Mouse (Mus musculus) forebrain, embryonic 12.5 days (tissue): ENCODE results near the gene Slc46a3. TPM values are rescaled to one million over a fixed set of nuclear protein-coding genes. Genes with fewer than 3 reads are reported as not detected.
A peak's percentile ranks its signal among the peaks of the same experiment; 100 is the strongest.
"Not testable (repeated sequence)": the region's sequence is repeated elsewhere in the genome, so short reads cannot be mapped to it uniquely, and the experiment has no call there.

Source experiments
- ATAC-seq: fragments of 200-750 bp; cut with Nextera tagmentation; 2 replicates; pipeline ENCODE4 v1.8.0; 2017; ENCODE audit warnings: moderate TSS enrichment; ENCODE audit not compliant: low FRiP score
- H3K27ac ChIP-seq: fragments of 300-500 bp; sonication (generic); 2 replicates; pipeline ENCODE4 v1.5.1; 2016; ENCODE audit warnings: mild to moderate bottlenecking
- H3K27me3 ChIP-seq: fragments of 300-500 bp; sonication (generic); 2 replicates; pipeline ENCODE4 v1.6.1; 2016; ENCODE audit warnings: mild to moderate bottlenecking
- H3K36me3 ChIP-seq: fragments of 300-500 bp; sonication (generic); replicated peaks from 2 replicates; pipeline ENCODE4 v1.6.1; 2016; ENCODE audit warnings: mild to moderate bottlenecking
- H3K4me1 ChIP-seq: fragments of 300-500 bp; sonication (generic); 2 replicates; pipeline ENCODE4 v1.6.1; 2016
- H3K4me2 ChIP-seq: fragments of 300-500 bp; sonication (generic); 2 replicates; pipeline ENCODE4 v1.6.1; 2016; ENCODE audit warnings: mild to moderate bottlenecking, moderate library complexity
- H3K4me3 ChIP-seq: fragments of 300-500 bp; sonication (generic); replicated peaks from 2 replicates; pipeline ENCODE4 v1.5.1; 2016; ENCODE audit warnings: mild to moderate bottlenecking
- H3K9ac ChIP-seq: fragments of 300-500 bp; sonication (generic); 2 replicates; pipeline ENCODE4 v1.6.1; 2016; ENCODE audit warnings: mild to moderate bottlenecking
- H3K9me3 ChIP-seq: fragments of 300-500 bp; sonication (generic); 2 replicates; pipeline ENCODE4 v1.6.1; 2016
- WGBS: fragments of 180-500 bp; shearing (Covaris S2); methylation state at CpG from one replicate; pipeline ENCODE4 v1.1.7; 2016; 5-methylcytosine and 5-hydroxymethylcytosine counted together
- polyA plus RNA-seq: library from polyadenylated mRNA; unstranded; fragments of >200 nt; fragmentation: Nextera tagmentation; extraction: Ambion mirVana; gene quantifications from 2 replicates; pipeline ENCODE4 v1.2.1, GENCODE M21; 2016

The Slc46a3 gene
- polyA plus RNA-seq, 1 experiment from 2014 or later = 4.2 TPM

GRCm38 (mm10) chr5:147910807-147911509, 16.3 kb upstream of the Slc46a3 start:
- Histone ChIP-seq H3K9ac (no peak overlapping the region), H3K4me1 (no peaks in the 10 kb centered on the region), H3K9me3 (0 out of 2 replicates have a peak, but pooled peaks cover 2% of the 10 kb centered on the region), H3K27ac (no peak overlapping the region), H3K4me2 (no peak overlapping the region), H3K4me3 (no peak overlapping the region), H3K36me3 (no peaks in the 10 kb centered on the region), H3K27me3 (no peaks in the 10 kb centered on the region)
- ATAC-seq = no peak
- WGBS = 93% methylated on average over 12 of the region's 12 CpGs

GRCm38 (mm10) chr5:147907851-147908250, 13.2 kb upstream of the Slc46a3 start:
- no peak overlapping the region for H3K9ac ChIP-seq
- H3K27me3 ChIP-seq = no peaks in the 10 kb centered on the region
- no peaks in the 10 kb centered on the region for H3K4me1 ChIP-seq
- H3K27ac ChIP-seq = no peak overlapping the region
- ATAC-seq = no peak
- WGBS = 91% methylated on average over 8 of the region's 8 CpGs
- 0 out of 2 replicates have a peak, but pooled peaks cover 2% of the 10 kb centered on the region for H3K9me3 ChIP-seq
- H3K4me3 ChIP-seq = no peak overlapping the region
- H3K36me3 ChIP-seq = no peaks in the 10 kb centered on the region
- no peak overlapping the region for H3K4me2 ChIP-seq

GRCm38 (mm10) chr5:147907144-147907543, 12.5 kb upstream of the Slc46a3 start:
- 0 out of 2 replicates have a peak, but pooled peaks cover 2% of the 10 kb centered on the region for H3K9me3 ChIP-seq
- no peak overlapping the region for H3K27ac ChIP-seq
- no peaks in the 10 kb centered on the region for H3K27me3 ChIP-seq
- H3K4me1 ChIP-seq = no peaks in the 10 kb centered on the region
- H3K36me3 ChIP-seq = no peaks in the 10 kb centered on the region
- H3K4me2 ChIP-seq = no peak overlapping the region
- WGBS = 52% methylated on average over 10 of the region's 11 CpGs
- ATAC-seq = no peak
- H3K9ac ChIP-seq = no peak overlapping the region
- no peak overlapping the region for H3K4me3 ChIP-seq

GRCm38 (mm10) chr5:147903166-147903565, 8.6 kb upstream of the Slc46a3 start:
- H3K9me3 ChIP-seq = no peaks in the 10 kb centered on the region
- no peak overlapping the region for H3K4me3 ChIP-seq
- no peak overlapping the region for H3K9ac ChIP-seq
- H3K36me3 ChIP-seq = no peaks in the 10 kb centered on the region
- no peaks in the 10 kb centered on the region for H3K27me3 ChIP-seq
- no peaks in the 10 kb centered on the region for H3K4me1 ChIP-seq
- ATAC-seq = no peak
- no peak overlapping the region for H3K4me2 ChIP-seq
- no peak overlapping the region for H3K27ac ChIP-seq
- 82% methylated on average over 9 of the region's 9 CpGs for WGBS

DNA sequence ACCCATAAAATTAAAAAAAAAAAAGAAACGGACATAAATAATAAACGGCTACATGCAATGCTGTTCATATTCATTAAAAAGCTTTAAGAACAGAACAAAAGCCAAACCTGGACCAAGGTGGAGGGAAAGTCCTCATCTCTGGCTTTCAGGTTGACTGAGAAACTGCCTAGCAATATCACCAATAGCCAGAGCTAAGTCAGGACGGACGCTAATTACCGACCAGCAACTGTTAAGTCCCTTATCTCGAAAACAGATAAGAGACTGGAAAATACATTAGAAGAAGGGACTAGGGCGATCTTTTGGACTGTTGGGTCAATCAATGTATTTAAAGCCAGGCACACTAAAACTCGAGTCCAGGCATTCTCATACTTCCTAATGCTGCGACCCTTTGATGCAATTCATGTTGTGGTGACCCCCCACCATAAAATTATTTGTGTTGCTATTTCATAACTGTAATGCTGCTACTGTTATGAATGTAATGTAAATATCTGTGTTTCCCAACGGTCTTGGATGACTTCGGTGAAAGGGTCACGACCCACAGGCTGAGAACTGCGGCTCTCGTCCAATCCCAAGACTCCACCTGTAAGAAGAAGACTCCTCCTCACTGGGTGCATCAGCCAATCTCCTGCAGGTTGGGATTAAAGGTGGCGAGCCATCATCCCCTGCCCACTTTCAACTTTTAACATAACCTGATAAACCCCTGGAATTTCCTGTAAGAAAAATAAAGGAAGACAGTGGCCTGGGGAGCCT, 7.6 kb upstream of the Slc46a3 start:
- no peak overlapping the region for H3K27ac ChIP-seq
- no peaks in the 10 kb centered on the region for H3K27me3 ChIP-seq
- no peak overlapping the region for H3K4me2 ChIP-seq
- H3K4me3 ChIP-seq = no peak overlapping the region
- H3K4me1 ChIP-seq = no peaks in the 10 kb centered on the region
- WGBS = 92% methylated on average over 15 of the region's 15 CpGs
- no peak for ATAC-seq
- no peaks in the 10 kb centered on the region for H3K9me3 ChIP-seq
- H3K36me3 ChIP-seq = no peaks in the 10 kb centered on the region
- H3K9ac ChIP-seq = no peak overlapping the region

DNA sequence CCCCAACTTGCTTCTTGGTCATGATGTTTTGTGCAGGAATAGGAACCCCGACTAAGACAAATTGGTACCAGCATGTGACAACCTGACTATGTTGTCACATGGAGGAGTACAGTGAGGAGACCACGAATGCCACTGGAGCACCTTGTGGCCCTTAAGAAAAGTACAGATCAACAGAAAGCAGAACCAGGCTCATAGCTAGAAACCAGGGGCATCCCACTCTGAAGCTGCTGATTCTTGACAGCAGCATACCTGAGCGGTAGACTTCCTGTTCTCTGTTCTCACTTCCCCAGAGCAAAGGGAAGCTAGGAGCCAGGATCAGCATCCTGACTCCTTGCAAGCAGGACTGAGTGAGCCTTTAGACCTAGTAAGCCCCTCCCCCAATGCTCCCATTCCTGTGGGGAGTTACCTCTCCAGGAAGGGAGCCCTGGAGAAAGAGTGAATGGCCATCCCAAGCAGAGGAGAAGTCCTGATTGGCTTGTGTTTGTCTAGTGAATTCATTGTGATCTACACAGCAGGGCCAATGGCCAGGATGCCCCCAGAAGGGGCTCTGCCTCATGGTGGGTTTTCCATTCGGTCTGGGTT, 4.4 kb upstream of the Slc46a3 start:
- Histone ChIP-seq H3K9ac (no peak overlapping the region), H3K27ac (no peak overlapping the region), H3K27me3 (peaks cover 7% of the 10 kb centered on the region), H3K36me3 (no peaks in the 10 kb centered on the region), H3K9me3 (no peaks in the 10 kb centered on the region), H3K4me2 (no peak overlapping the region), H3K4me3 (no peak overlapping the region), H3K4me1 (peaks cover 8% of the 10 kb centered on the region)
- WGBS = 64% methylated on average over 4 of the region's 4 CpGs
- ATAC-seq = no peak

- Histone ChIP-seq H3K4me3 (no peak overlapping the region), H3K27ac (no peak overlapping the region), H3K4me2 (no peak overlapping the region), H3K27me3 (peaks cover 13% of the 10 kb centered on the region), H3K4me1 (peaks cover 16% of the 10 kb centered on the region), H3K36me3 (no peaks in the 10 kb centered on the region), H3K9ac (no peak overlapping the region), H3K9me3 (no peaks in the 10 kb centered on the region)
- ATAC-seq = no peak
- WGBS = 74% methylated on average over 2 of the region's 2 CpGs
Measured at GRCm38 (mm10) chr5:147898254-147898653, 3.6 kb upstream of the Slc46a3 start.

DNA sequence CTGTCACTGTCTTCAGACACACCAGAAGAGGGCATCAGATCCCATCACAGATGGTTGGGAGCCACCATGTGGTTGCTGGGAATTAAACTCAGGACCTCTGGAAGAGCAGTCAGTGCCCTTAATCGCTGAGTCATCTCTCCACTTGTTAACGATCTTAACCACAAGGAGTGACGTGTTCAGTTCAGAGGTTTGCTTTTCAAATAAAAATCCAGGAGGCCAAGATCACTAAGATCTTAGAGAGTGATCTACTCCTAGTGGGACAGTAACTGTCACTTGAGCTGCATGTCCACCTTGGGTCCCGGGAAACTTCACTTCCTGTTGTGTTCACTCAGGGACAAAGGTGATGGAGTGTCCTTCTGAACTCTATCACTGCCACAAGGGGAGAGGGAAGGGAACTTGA, 1.9 kb upstream of the Slc46a3 start:
- not testable (repeated sequence) for H3K4me2 ChIP-seq, H3K4me3 ChIP-seq, H3K9me3 ChIP-seq, ATAC-seq, H3K9ac ChIP-seq, H3K36me3 ChIP-seq, H3K27ac ChIP-seq
- peaks cover 25% of the 10 kb centered on the region for H3K27me3 ChIP-seq
- H3K4me1 ChIP-seq = peaks cover 18% of the 10 kb centered on the region
- WGBS = 78% methylated on average over 4 of the region's 4 CpGs

- Histone ChIP-seq H3K4me3 (peak overlapping the region; percentile 55), H3K9me3 (no peaks in the 10 kb centered on the region), H3K4me1 (peaks cover 18% of the 10 kb centered on the region), H3K9ac (no peak overlapping the region), H3K27ac (no peak overlapping the region), H3K27me3 (peaks cover 25% of the 10 kb centered on the region), H3K36me3 (no peaks in the 10 kb centered on the region), H3K4me2 (peak overlapping the region; percentile 90)
- 23% methylated on average over 16 of the region's 16 CpGs for WGBS
- no peak for ATAC-seq
Measured at GRCm38 (mm10) chr5:147895436-147896198, 1.0 kb upstream of the Slc46a3 start.

GRCm38 (mm10) chr5:147893766-147894454, 705 bp downstream of the Slc46a3 start:
- peaks cover 18% of the 10 kb centered on the region for H3K4me1 ChIP-seq
- ATAC-seq = peak; percentile 59
- H3K9ac ChIP-seq = peak overlapping the region; percentile 53
- H3K36me3 ChIP-seq = no peaks in the 10 kb centered on the region
- WGBS = 1% methylated on average over 25 of the region's 25 CpGs
- H3K9me3 ChIP-seq = no peaks in the 10 kb centered on the region
- peak overlapping the region; percentile 90 for H3K4me2 ChIP-seq
- peaks cover 25% of the 10 kb centered on the region for H3K27me3 ChIP-seq
- peak overlapping the region; percentile 55 for H3K4me3 ChIP-seq
- 0 out of 2 replicates have a peak overlapping the region, but pooled peaks have one; percentile 19 for H3K27ac ChIP-seq

GRCm38 (mm10) chr5:147893143-147893542, 1.5 kb downstream of the Slc46a3 start:
- H3K4me1 ChIP-seq = peaks cover 18% of the 10 kb centered on the region
- H3K36me3 ChIP-seq = no peaks in the 10 kb centered on the region
- no peak overlapping the region for H3K27ac ChIP-seq
- H3K4me3 ChIP-seq = no peak overlapping the region
- no peaks in the 10 kb centered on the region for H3K9me3 ChIP-seq
- H3K27me3 ChIP-seq = peaks cover 25% of the 10 kb centered on the region
- no peak for ATAC-seq
- peak overlapping the region; percentile 90; the same call in 1 of the 2 replicates for H3K4me2 ChIP-seq
- WGBS = 15% methylated on average over 9 of the region's 9 CpGs
- H3K9ac ChIP-seq = no peak overlapping the region
